Mouse (Mus musculus) cerebellum, postnatal 14 days (tissue): Measurements from ENCODE around the gene Arhgef28.
A peak's percentile ranks its signal among the peaks of the same experiment; 100 is the strongest.

Experiments
- DNase-seq, 2 experiments: peaks; one replicate each; pipeline ENCODE4 v3.0.0; 2021; ENCODE audit warnings: mixed read lengths in 2 of 2

Gene Arhgef28

GRCm38 (mm10) chr13:98205771-98206545, at the start of gene Arhgef28:
Gene Arhgef28 (minus strand): TSS chr13:98206439.
- peak; percentile 46 to 56 for DNase-seq

- DNase-seq: no peak
Measured at GRCm38 (mm10) chr13:98254921-98255320, 48.7 kb upstream of the Arhgef28 start.

- DNase-seq: no peak
Measured at GRCm38 (mm10) chr13:98249594-98249993, 43.4 kb upstream of the Arhgef28 start.

GRCm38 (mm10) chr13:98245386-98245785, 39.1 kb upstream of the Arhgef28 start:
- DNase-seq: peak; percentile 27 to 30

- peak; percentile 50 to 69 for DNase-seq
Measured at GRCm38 (mm10) chr13:98244571-98245350, 38.5 kb upstream of the Arhgef28 start.

- DNase-seq: peak; percentile 31 to 33
Measured at GRCm38 (mm10) chr13:98241531-98242282, 35.5 kb upstream of the Arhgef28 start.

- DNase-seq: peak; percentile 83 to 89
Measured at GRCm38 (mm10) chr13:98239978-98240641, 33.9 kb upstream of the Arhgef28 start.

- no peak for DNase-seq
Measured at GRCm38 (mm10) chr13:98235451-98235850, 29.2 kb upstream of the Arhgef28 start.

GRCm38 (mm10) chr13:98230511-98230910, 24.3 kb upstream of the Arhgef28 start:
- no peak for DNase-seq

GRCm38 (mm10) chr13:98226225-98226624, 20.0 kb upstream of the Arhgef28 start:
- no peak for DNase-seq

GRCm38 (mm10) chr13:98222848-98223247, 16.6 kb upstream of the Arhgef28 start:
- peak; percentile 55 to 58 for DNase-seq

GRCm38 (mm10) chr13:98210137-98210536, 3.9 kb upstream of the Arhgef28 start:
- no peak for DNase-seq

GRCm38 (mm10) chr13:98208842-98209241, 2.6 kb upstream of the Arhgef28 start:
- DNase-seq: peak; percentile 54 to 71

- DNase-seq: peak in 1 of 2 experiments; percentile 48
Measured at GRCm38 (mm10) chr13:98206546-98206870, 269 bp upstream of the Arhgef28 start.

- DNase-seq: no peak
Measured at GRCm38 (mm10) chr13:98205111-98205510, 1.1 kb downstream of the Arhgef28 start.

- no peak for DNase-seq
Measured at GRCm38 (mm10) chr13:98204371-98204770, 1.9 kb downstream of the Arhgef28 start.

- peak; percentile 20 to 26 for DNase-seq
Measured at GRCm38 (mm10) chr13:98201436-98201835, 4.8 kb downstream of the Arhgef28 start.

- no peak for DNase-seq
Measured at GRCm38 (mm10) chr13:98192596-98192995, 13.6 kb downstream of the Arhgef28 start.

GRCm38 (mm10) chr13:98188500-98188899, 17.7 kb downstream of the Arhgef28 start:
- no peak for DNase-seq

- DNase-seq: no peak
Measured at GRCm38 (mm10) chr13:98187904-98188303, 18.3 kb downstream of the Arhgef28 start.

GRCm38 (mm10) chr13:98186179-98186578, 20.1 kb downstream of the Arhgef28 start:
- DNase-seq: no peak

- no peak for DNase-seq
Measured at GRCm38 (mm10) chr13:98184632-98185031, 21.6 kb downstream of the Arhgef28 start.
